Mouse (Mus musculus): ENCODE results near the gene Lrig3.

DNA sequence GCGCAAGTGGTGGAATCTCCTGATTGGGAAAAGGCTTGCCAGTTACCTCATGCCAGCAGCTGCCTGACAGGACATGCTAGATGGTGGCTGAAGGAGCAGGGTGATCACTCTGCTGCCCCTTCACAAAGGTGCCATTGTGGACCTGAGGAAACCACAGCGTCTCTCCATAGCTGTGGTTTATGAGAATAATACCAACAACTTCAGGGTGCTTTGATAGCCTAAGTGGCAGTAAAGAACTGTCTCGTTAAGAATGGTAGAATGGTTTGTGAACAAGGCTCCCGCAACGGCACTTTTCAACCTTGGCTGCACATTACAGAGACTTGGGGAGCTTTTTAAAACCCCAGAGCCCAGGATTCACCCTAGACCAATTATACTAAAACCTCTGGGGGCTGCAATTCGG lies 29.7 kb downstream of the Lrig3 start:
- no peak for TF ChIP-seq CTCF (IDR thresholded peaks at IDR 0.05; ENCODE audit: extremely low read depth, insufficient read depth, insufficient read length, insufficient replicate concordance)
- no peak for TF ChIP-seq POLR2A (IDR thresholded peaks at IDR 0.05; ENCODE audit: low read depth, low read length)

Measured in spleen, adult 2 months (tissue).